Mouse (Mus musculus): Measurements from ENCODE around the gene Mrpl42. TPM values are rescaled to one million over a fixed set of nuclear protein-coding genes. Genes with fewer than 3 reads are reported as not detected.

Gene Mrpl42
- polyA plus RNA-seq, 1 experiment from 2014 or later: 341 TPM

DNA sequence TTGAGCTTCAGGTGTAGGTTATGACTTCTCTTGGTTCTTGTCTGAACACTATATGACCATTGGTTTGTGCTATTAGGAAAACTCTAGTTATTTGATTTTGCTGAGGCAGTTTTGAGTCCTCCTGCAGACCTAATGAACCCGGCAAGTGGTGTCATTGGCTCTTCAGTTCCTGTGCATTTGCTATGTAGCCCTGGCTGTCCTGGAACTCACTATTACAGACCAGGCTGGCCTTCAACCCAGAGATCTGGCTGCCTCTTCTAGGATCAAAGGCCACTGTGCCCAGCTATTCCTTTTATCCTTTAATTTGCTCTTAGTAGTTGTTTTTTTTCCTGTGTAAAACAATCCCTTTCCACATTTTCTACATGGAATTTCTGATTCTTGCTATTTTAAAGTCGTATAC, 41.6 kb upstream of the Mrpl42 start:
- Histone ChIP-seq H3K27ac (replicated peaks; ENCODE audit: low read depth, low read length) (no peak overlapping the region), H3K9me3 (replicated peaks; ENCODE audit: control insufficient read depth, low read length) (no peaks in the 10 kb centered on the region), H3K9ac (replicated peaks; ENCODE audit: low read length) (no peak overlapping the region), H3K36me3 (replicated peaks; ENCODE audit: control insufficient read depth, insufficient read depth, low read depth, low read length) (no peaks in the 10 kb centered on the region), H3K4me3 (ENCODE audit: low read depth, low read length) (no peak overlapping the region), H3K4me1 (ENCODE audit: control insufficient read depth, insufficient read depth, low read length) (no peaks in the 10 kb centered on the region), H3K4me2 (ENCODE audit: low read depth, low read length) (no peak overlapping the region), H3K27me3 (ENCODE audit: control insufficient read depth, insufficient read depth, low read length) (no peaks in the 10 kb centered on the region)
- WGBS: 95% methylated on average over 2 of the region's 2 CpGs
- ATAC-seq (replicated peaks; ENCODE audit: insufficient number of reproducible peaks, low FRiP score, low TSS enrichment, low read depth) (no peak), DNase-seq (ENCODE audit: low spot score) (no peak)

DNA sequence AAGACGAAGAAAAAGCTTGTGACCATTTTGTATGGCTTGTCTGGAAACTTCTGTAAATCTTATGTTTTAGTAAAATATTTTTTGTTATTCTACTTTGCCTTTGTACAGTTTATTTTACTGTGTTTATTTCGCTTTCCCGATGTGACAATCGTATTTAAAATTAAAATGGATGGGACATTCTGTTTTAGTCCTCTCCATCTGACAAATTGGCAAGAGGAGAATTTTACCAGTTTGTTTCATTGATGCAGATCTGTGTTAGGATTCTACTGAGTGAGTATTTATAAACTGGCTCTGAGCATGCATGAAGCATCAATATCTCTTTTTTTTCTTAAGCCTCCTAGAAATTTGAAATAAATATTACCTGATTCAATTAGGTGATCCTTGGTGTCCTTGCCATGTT, 41.2 kb upstream of the Mrpl42 start:
- H3K4me1 ChIP-seq (ENCODE audit: control insufficient read depth, insufficient read depth, low read length): no peaks in the 10 kb centered on the region
- H3K4me3 ChIP-seq (ENCODE audit: low read depth, low read length): no peak overlapping the region
- no peaks in the 10 kb centered on the region for H3K9me3 ChIP-seq (replicated peaks; ENCODE audit: control insufficient read depth, low read length)
- no peak overlapping the region for H3K27ac ChIP-seq (replicated peaks; ENCODE audit: low read depth, low read length)
- whole genome bisulfite sequencing: 92% methylated on average over 4 of the region's 4 CpGs
- DNase-seq (ENCODE audit: low spot score): no peak
- no peak overlapping the region for H3K9ac ChIP-seq (replicated peaks; ENCODE audit: low read length)
- no peak for ATAC-seq (replicated peaks; ENCODE audit: insufficient number of reproducible peaks, low FRiP score, low TSS enrichment, low read depth)
- H3K4me2 ChIP-seq (ENCODE audit: low read depth, low read length): no peak overlapping the region
- H3K36me3 ChIP-seq (replicated peaks; ENCODE audit: control insufficient read depth, insufficient read depth, low read depth, low read length): no peaks in the 10 kb centered on the region
- no peaks in the 10 kb centered on the region for H3K27me3 ChIP-seq (ENCODE audit: control insufficient read depth, insufficient read depth, low read length)

DNA sequence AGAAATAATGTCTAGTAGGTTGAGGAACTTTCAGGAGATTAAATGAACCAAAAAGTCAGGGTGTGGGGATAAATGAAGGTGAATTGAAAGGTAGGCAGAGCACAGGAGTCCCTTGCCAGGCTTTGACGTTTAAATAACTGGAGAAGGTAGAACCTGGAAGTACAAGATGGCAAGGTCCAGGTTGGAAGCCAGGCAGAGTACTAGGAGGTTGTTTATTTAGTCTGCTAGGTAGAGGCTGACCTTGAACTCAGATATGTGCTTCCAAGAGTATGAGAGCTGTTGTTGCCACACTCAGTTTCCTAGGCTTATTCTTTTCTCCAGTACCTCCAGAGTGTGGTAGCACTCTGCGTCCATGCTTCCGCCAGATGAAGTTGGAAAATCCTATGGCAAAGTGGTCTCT, 38.1 kb upstream of the Mrpl42 start:
- DNase-seq (ENCODE audit: low spot score) (no peak), ATAC-seq (replicated peaks; ENCODE audit: insufficient number of reproducible peaks, low FRiP score, low TSS enrichment, low read depth) (no peak)
- Histone ChIP-seq H3K36me3 (replicated peaks; ENCODE audit: control insufficient read depth, insufficient read depth, low read depth, low read length) (no peaks in the 10 kb centered on the region), H3K4me2 (ENCODE audit: low read depth, low read length) (no peak overlapping the region), H3K9ac (replicated peaks; ENCODE audit: low read length) (no peak overlapping the region), H3K27me3 (ENCODE audit: control insufficient read depth, insufficient read depth, low read length) (no peaks in the 10 kb centered on the region), H3K4me1 (ENCODE audit: control insufficient read depth, insufficient read depth, low read length) (no peaks in the 10 kb centered on the region), H3K4me3 (ENCODE audit: low read depth, low read length) (no peak overlapping the region), H3K9me3 (replicated peaks; ENCODE audit: control insufficient read depth, low read length) (no peaks in the 10 kb centered on the region), H3K27ac (replicated peaks; ENCODE audit: low read depth, low read length) (no peak overlapping the region)
- WGBS: 95% methylated on average over 3 of the region's 3 CpGs

DNA sequence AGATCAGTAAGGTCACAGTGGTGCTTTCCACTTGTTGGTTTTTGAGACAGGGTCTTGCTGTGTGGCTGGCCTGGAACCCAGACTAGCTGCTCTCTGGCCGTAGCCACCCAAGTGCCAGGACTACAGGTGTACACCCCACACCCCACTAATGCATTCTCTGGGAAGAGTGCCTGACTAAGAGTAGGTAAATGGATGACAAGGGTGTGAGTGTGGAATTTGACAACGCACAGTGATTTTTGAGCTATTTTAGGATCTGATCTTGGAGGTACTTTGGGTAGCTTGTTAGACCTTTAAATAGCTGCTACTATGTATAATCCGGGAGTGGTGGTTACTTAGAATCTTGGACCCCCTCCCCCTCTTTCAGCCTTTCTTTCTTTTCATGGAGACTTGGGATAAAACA, 37.5 kb upstream of the Mrpl42 start:
- H3K4me3 ChIP-seq (ENCODE audit: low read depth, low read length): no peak overlapping the region
- H3K4me2 ChIP-seq (ENCODE audit: low read depth, low read length): no peak overlapping the region
- ATAC-seq (replicated peaks; ENCODE audit: insufficient number of reproducible peaks, low FRiP score, low TSS enrichment, low read depth): no peak
- no peaks in the 10 kb centered on the region for H3K9me3 ChIP-seq (replicated peaks; ENCODE audit: control insufficient read depth, low read length)
- no peak overlapping the region for H3K27ac ChIP-seq (replicated peaks; ENCODE audit: low read depth, low read length)
- WGBS: 89% methylated on average over 3 of the region's 3 CpGs
- H3K27me3 ChIP-seq (ENCODE audit: control insufficient read depth, insufficient read depth, low read length): no peaks in the 10 kb centered on the region
- H3K36me3 ChIP-seq (replicated peaks; ENCODE audit: control insufficient read depth, insufficient read depth, low read depth, low read length): no peaks in the 10 kb centered on the region
- H3K4me1 ChIP-seq (ENCODE audit: control insufficient read depth, insufficient read depth, low read length): no peaks in the 10 kb centered on the region
- H3K9ac ChIP-seq (replicated peaks; ENCODE audit: low read length): no peak overlapping the region
- no peak for DNase-seq (ENCODE audit: low spot score)

DNA sequence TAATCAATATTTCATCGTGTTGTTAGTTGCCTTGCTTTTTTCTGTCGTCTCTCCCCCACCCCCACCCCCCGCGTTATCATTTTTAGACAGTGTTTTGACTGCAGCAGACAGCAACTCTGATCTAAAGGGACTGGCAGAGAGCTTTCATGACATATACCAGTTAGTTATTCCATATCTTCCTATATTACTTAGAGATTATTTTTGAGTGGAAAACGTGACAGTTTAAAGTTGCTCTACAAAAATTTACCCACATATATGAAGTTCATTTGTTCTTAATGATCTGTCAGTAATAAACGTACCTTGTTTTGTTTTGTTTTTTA, 34.4 kb upstream of the Mrpl42 start:
- no peaks in the 10 kb centered on the region for H3K9me3 ChIP-seq (replicated peaks; ENCODE audit: control insufficient read depth, low read length)
- H3K4me2 ChIP-seq (ENCODE audit: low read depth, low read length): no peak overlapping the region
- H3K27me3 ChIP-seq (ENCODE audit: control insufficient read depth, insufficient read depth, low read length): no peaks in the 10 kb centered on the region
- 89% methylated on average over 6 of the region's 6 CpGs for WGBS
- H3K9ac ChIP-seq (replicated peaks; ENCODE audit: low read length): no peak overlapping the region
- H3K27ac ChIP-seq (replicated peaks; ENCODE audit: low read depth, low read length): no peak overlapping the region
- no peak for ATAC-seq (replicated peaks; ENCODE audit: insufficient number of reproducible peaks, low FRiP score, low TSS enrichment, low read depth)
- H3K36me3 ChIP-seq (replicated peaks; ENCODE audit: control insufficient read depth, insufficient read depth, low read depth, low read length): no peaks in the 10 kb centered on the region
- no peak overlapping the region for H3K4me3 ChIP-seq (ENCODE audit: low read depth, low read length)
- H3K4me1 ChIP-seq (ENCODE audit: control insufficient read depth, insufficient read depth, low read length): no peaks in the 10 kb centered on the region
- no peak for DNase-seq (ENCODE audit: low spot score)

DNA sequence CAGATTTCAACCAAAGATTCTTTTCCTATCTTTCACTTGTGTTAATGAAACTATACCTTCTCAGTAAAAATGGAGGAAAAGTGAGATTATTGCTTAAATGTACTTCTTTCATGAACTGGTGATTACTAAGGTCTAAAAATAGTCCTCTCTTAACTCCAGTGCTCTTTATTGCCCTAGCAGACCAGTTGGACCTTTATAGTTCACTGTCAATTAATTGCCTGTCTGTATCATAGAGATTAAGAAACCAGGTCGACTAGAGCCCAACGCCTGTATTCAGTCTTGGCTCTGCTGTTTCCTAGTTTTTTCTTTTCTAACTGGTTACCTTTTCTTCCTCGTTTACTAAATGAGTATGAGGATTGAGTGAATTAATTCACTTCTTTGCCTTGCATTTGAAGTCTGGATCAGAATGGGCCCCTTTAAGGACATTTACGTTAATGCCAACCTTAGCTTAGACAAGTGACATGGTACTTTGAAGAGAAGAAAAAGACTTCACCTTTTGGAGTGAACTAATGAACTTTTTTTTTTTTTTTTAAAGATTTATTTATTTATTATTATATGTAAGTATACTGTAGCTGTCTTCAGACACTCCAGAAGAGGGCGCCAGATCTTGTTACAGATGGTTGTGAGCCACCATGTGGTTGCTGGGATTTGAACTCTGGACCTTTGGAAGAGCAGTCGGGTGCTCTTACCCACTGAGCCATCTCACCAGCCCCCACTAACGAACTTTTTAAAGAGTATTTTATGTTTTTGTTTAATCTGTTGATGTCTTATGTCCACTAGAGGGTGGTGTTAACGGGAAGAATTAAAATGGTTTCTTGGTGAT, 33.9 kb upstream of the Mrpl42 start:
- Histone ChIP-seq H3K9ac (replicated peaks; ENCODE audit: low read length) (no peak overlapping the region), H3K9me3 (replicated peaks; ENCODE audit: control insufficient read depth, low read length) (no peaks in the 10 kb centered on the region), H3K27ac (replicated peaks; ENCODE audit: low read depth, low read length) (no peak overlapping the region), H3K36me3 (replicated peaks; ENCODE audit: control insufficient read depth, insufficient read depth, low read depth, low read length) (no peaks in the 10 kb centered on the region), H3K4me2 (ENCODE audit: low read depth, low read length) (no peak overlapping the region), H3K4me1 (ENCODE audit: control insufficient read depth, insufficient read depth, low read length) (no peaks in the 10 kb centered on the region), H3K27me3 (ENCODE audit: control insufficient read depth, insufficient read depth, low read length) (no peaks in the 10 kb centered on the region), H3K4me3 (ENCODE audit: low read depth, low read length) (no peak overlapping the region)
- DNase-seq (ENCODE audit: low spot score) (no peak), ATAC-seq (replicated peaks; ENCODE audit: insufficient number of reproducible peaks, low FRiP score, low TSS enrichment, low read depth) (no peak)
- 87% methylated on average over 8 of the region's 8 CpGs for WGBS

DNA sequence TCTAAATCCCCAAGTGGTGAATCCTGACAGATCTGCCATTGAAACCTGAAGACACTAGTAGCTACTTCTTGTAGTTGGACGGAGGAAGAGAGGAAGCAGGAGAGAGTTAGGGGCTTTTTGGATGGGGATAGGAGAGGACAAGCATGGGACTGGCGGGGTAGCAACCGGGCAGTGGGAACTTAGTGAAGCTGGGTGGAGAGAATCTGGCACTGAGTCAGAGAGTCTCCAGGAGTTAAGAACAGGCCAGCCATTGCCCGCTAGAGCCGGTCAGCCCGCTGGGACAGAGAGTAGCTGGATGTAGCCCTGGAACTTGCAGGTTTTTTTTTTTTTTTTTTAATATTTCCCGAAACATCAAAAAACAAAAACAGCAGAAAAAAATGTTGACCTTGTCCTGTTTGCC, 31.6 kb upstream of the Mrpl42 start:
- no peak overlapping the region for H3K4me3 ChIP-seq (ENCODE audit: low read depth, low read length)
- no peaks in the 10 kb centered on the region for H3K9me3 ChIP-seq (replicated peaks; ENCODE audit: control insufficient read depth, low read length)
- H3K36me3 ChIP-seq (replicated peaks; ENCODE audit: control insufficient read depth, insufficient read depth, low read depth, low read length): no peaks in the 10 kb centered on the region
- no peak for ATAC-seq (replicated peaks; ENCODE audit: insufficient number of reproducible peaks, low FRiP score, low TSS enrichment, low read depth)
- H3K27ac ChIP-seq (replicated peaks; ENCODE audit: low read depth, low read length): no peak overlapping the region
- H3K4me2 ChIP-seq (ENCODE audit: low read depth, low read length): no peak overlapping the region
- H3K4me1 ChIP-seq (ENCODE audit: control insufficient read depth, insufficient read depth, low read length): no peaks in the 10 kb centered on the region
- no peak overlapping the region for H3K9ac ChIP-seq (replicated peaks; ENCODE audit: low read length)
- H3K27me3 ChIP-seq (ENCODE audit: control insufficient read depth, insufficient read depth, low read length): no peaks in the 10 kb centered on the region
- no peak for DNase-seq (ENCODE audit: low spot score)
- 91% methylated on average over 7 of the region's 7 CpGs for WGBS

DNA sequence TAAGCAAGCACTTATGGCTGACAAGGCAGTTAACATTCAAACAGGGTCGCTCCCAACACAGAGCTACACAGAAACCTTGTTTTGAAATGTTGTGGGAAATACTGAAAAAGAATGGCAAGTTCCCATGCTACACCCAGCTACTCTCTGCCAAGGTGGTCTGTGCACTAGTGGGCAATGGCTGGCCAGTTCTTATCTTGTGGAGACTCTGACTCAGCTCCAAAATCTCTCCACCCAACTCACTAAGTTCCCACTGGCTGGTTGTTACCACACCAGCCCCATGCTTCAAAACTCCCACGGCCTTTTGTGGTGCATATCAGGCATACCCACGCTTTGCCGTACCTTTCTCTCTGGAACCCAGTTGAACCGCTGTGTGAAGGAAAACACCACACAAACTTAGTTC, 31.2 kb upstream of the Mrpl42 start:
- Histone ChIP-seq H3K9me3 (replicated peaks; ENCODE audit: control insufficient read depth, low read length) (no peaks in the 10 kb centered on the region), H3K9ac (replicated peaks; ENCODE audit: low read length) (no peak overlapping the region), H3K4me1 (ENCODE audit: control insufficient read depth, insufficient read depth, low read length) (no peaks in the 10 kb centered on the region), H3K4me2 (ENCODE audit: low read depth, low read length) (no peak overlapping the region), H3K36me3 (replicated peaks; ENCODE audit: control insufficient read depth, insufficient read depth, low read depth, low read length) (no peaks in the 10 kb centered on the region), H3K27ac (replicated peaks; ENCODE audit: low read depth, low read length) (no peak overlapping the region), H3K27me3 (ENCODE audit: control insufficient read depth, insufficient read depth, low read length) (no peaks in the 10 kb centered on the region), H3K4me3 (ENCODE audit: low read depth, low read length) (no peak overlapping the region)
- ATAC-seq (replicated peaks; ENCODE audit: insufficient number of reproducible peaks, low FRiP score, low TSS enrichment, low read depth): no peak
- WGBS: 94% methylated on average over 5 of the region's 5 CpGs
- no peak for DNase-seq (ENCODE audit: low spot score)
